Mouse (Mus musculus) spleen, adult 2 months (tissue): Measurements from ENCODE around the gene Glcci1.

ENCODE experiments used
- CTCF ChIP-seq: fragments of 200-500 bp; IDR thresholded peaks from 2 replicates; pipeline ENCODE4 v1.5.1; 2011; ENCODE audit warnings: mild to moderate bottlenecking, inconsistent platforms; ENCODE audit not compliant: insufficient read depth, insufficient read length, insufficient replicate concordance; ENCODE audit errors: extremely low read depth
- POLR2A ChIP-seq: fragments of 200-500 bp; IDR thresholded peaks from 2 replicates; pipeline ENCODE4 v1.6.1; 2011; ENCODE audit warnings: low read depth, low read length, inconsistent platforms

DNA sequence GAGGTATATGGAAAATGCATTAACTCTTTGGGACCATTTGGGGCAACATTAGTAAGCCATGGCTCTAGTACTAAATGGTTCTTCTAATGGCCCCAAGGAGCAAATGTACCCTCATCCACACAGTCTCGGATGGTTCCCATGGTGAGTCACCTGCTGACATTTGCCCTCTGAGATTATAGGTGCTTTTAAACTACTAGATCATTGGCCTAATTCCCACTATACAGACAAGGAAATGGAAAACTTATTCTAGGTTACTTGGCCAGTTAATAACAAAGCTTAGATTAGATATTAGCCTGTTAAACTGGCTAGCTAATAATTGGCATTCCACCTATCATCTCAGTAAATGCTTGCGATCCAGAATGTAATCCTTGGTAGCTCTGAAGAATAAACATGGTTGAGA is 47.0 kb upstream of the Glcci1 start:
- TF ChIP-seq CTCF = no peak
- no peak for TF ChIP-seq POLR2A
